Mouse (Mus musculus) ES-Bruce4 (cell line): ENCODE results near the gene Magohb.

Experiments used
- CTCF ChIP-seq: IDR thresholded peaks from one replicate; pipeline ENCODE4 v1.8.1; 2011; ENCODE audit warnings: low read depth, low read length
- EP300 ChIP-seq: IDR thresholded peaks from 2 replicates; pipeline ENCODE4 v1.6.1; 2011; ENCODE audit warnings: low read depth, low read length; ENCODE audit not compliant: insufficient read depth
- POLR2A ChIP-seq: IDR thresholded peaks from one replicate; pipeline ENCODE4 v1.8.1; 2011; ENCODE audit warnings: low read length; ENCODE audit not compliant: insufficient read depth

- TF ChIP-seq POLR2A (no peak), CTCF (no peak), EP300 (no peak)
Measured at GRCm38 (mm10) chr6:131294435-131295112, 1.5 kb upstream of the Magohb start.
